Mouse (Mus musculus) c-Kit-negative CD71-positive TER-119-positive erythroid progenitor cells, embryonic 14.5 days (primary cell): ENCODE data around the gene A4galt.
"Not testable (repeated sequence)": the region's sequence is repeated elsewhere in the genome, so short reads cannot be mapped to it uniquely, and the experiment has no call there.

ENCODE experiments used
- DNase-seq: peaks from one replicate; pipeline ENCODE4 v3.0.0-alpha.2; 2013; ENCODE audit warnings: low read depth, low spot score

Gene A4galt

DNA sequence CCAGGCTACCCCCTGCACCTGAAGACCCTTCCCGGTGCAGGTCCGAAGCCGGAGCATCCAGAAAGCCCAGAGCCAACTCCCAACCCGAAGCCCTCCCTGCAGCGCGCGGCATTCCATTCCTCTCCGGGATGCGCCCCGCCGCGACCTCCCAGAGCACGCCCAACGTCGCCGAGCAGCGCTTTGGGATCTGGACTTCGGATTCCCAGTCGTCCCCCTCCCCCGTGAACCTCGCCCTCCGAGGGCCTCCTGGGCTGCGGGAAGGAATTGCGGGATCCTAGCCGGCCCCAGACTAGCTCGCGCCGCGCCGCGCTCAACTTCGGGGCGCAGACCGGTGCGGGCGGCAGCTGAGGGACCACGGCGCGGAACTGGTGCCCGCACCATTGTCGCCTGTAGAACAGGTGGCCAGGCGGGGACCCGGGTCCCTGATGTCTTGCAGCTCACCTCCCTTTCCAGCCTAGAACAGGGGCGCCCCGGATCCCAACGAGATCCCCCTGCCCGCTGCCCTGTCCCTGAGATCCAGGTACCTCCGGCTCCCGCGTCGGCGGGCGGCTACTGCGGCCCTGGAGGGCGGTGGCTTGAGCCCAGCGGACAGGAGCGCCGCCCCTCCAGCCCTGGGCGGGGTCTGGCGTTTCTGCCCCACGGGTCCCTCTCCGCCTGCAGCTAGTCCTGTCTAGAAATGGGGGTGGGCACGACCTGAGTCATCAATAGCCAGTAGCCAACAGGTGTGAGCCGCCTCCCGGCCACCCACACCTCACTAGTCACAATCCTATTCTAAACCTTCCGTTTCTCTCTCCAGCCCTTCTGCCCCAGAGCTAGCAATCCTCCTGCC is at the start of gene A4galt:
A4galt (minus strand) TSS at position 599 of the 829 bp plus-strand sequence.
- DNase-seq: no peak

GRCm38 (mm10) chr15:83299916-83300582 is 48.5 kb upstream of the A4galt start:
- no peak for DNase-seq

DNA sequence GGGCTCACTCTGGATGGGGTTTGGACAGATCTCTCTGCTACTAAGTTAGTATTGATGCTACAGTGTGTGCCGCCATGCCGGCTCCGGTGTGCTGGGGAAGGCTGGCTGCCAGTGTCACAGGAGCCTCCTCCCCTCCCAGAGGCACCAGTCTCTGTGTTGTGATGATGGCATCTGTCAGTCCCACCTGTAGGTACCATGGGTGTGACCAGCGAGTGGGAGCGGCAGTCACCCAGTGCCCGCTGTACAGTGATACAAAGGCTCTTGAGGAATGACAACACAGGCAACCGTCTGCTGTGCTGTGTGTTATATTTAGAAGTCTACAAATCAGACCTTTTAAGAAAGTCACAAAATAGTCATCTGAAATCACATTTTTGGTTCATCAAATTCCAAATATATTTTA is 47.9 kb upstream of the A4galt start:
- DNase-seq: no peak

DNA sequence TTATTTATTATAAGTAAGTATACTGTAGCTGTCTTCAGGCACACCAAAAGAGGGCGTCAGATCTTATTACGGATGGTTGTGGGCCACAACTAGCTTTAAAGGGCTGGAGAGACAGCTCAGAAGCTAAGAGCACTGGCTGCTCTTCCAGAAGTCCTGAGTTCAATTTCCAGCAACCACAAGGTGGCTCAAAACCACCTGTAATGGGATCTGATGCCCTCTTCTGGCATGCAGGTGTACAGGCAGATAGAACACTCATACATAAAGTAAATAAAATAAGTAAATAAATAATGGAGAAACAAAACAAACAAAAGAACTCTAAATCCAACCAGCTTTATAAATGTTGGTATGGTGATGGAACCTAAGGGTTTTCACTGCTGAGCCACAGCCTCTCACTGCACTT is 47.2 kb upstream of the A4galt start:
- no peak for DNase-seq

- no peak for DNase-seq
These were observed 46.7 kb upstream of the A4galt start for GRCm38 (mm10) chr15:83298313-83298712.

GRCm38 (mm10) chr15:83296771-83297311 is 45.3 kb upstream of the A4galt start:
- DNase-seq: no peak

DNA sequence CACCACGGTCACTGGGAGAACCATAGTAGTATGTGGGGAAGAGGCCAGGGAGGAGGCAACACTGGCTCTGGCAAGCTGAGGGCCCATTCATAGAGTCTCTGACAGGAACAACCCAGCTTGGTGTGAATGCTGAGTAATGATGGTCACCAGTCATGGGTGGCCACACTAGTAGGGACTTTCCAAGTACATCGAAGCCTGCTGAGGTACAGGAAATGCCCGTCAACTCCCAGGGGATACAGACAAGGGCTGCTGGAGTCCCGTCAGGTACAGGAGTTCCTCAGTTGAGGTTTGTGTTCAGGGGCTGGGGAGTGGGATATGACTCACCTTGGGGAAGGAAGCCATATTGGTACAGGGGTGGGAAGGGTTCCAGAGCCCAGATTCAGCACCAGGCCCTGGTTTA is 44.5 kb upstream of the A4galt start:
- DNase-seq: no peak

GRCm38 (mm10) chr15:83294954-83295353 is 43.4 kb upstream of the A4galt start:
- DNase-seq: no peak

GRCm38 (mm10) chr15:83293706-83294645 is 42.4 kb upstream of the A4galt start:
- no peak for DNase-seq

DNA sequence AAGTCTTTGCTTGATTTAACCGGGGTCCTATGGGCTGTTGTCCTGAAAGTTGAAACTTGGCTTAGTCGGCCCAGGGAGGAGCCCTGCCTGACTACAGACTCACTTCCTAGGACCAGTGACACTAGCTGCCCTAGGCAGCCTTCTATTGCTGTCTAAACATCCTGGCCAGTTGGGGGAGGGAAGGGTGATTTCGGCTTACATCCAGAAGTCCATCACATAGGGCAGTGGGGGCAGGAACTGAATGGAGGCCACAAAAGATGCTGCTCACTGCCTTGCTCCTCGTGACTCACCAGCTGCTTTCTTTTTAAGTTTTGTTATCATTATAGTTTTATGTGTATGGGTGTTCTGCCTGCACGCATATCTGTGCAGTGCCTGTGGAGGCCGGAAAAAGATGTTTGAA is 41.6 kb upstream of the A4galt start:
- no peak for DNase-seq

GRCm38 (mm10) chr15:83292261-83293056 is 40.9 kb upstream of the A4galt start:
- no peak for DNase-seq

DNA sequence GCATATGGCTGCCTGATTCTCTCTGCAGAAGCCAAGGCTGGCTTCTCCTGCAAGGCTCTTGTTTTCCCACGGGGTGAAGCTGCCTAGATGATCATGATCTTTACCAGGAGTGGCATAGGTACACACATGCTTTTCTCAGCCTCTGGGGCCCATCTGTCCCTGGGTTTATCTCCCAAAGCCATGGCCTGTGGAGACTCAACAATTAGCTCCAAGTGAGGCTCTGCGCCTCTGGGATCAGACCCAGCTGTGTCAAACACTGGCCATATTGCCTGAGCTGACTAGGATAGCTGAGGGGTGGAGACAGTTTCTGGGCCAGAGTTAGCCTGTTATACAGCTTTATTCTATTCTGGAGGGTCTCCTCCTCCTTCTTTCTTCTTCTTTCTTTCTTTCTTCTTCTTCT is 39.3 kb upstream of the A4galt start:
- DNase-seq: no peak

- DNase-seq: no peak
These were observed 33.3 kb upstream of the A4galt start for GRCm38 (mm10) chr15:83284828-83285227.

- no peak for DNase-seq
These were observed 30.8 kb upstream of the A4galt start for GRCm38 (mm10) chr15:83282397-83282796.

DNA sequence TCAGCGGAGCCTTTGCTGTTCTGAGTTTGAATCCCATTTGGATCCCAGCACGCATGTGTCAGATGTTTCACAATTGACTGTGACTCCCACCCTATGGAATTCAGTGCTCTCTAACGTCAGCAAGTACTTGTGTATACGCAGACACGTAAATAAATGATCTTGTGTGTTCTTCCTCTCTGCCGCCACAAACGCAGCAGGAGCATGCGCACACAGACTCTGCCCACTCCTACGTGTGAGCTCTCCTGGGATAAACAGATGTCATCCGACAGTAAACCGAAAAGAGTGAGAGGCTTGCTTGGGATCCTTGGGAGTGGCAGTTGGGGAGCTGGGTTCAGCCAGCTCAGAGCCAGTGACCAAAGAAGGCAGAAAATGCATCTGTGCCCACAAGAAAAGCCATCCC is 29.7 kb upstream of the A4galt start:
- DNase-seq: no peak

- no peak for DNase-seq
These were observed 27.0 kb upstream of the A4galt start for GRCm38 (mm10) chr15:83278579-83278978.

DNA sequence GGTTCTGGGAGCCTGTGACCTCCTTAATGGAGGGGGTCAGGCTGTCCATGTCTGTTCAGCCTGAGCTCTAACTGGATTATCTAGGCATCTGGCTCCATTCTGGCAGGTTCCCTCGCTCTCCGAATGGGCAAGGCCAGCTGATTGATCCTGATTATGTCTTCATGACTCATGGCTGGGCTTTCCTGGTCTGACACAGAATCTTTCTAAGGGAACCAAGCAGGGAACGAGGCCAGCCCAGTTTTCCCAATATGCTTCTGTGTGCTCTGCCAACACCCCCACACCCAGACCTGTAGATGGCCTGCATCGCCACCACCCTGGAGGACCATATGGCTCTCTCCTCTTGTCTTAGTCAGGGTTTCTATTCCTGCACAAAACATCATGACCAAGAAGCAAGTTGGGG is 25.9 kb upstream of the A4galt start:
- DNase-seq: no peak

- DNase-seq: not testable (repeated sequence)
These were observed 22.7 kb upstream of the A4galt start for GRCm38 (mm10) chr15:83274237-83274636.

GRCm38 (mm10) chr15:83273017-83273416 is 21.4 kb upstream of the A4galt start:
- no peak for DNase-seq

DNA sequence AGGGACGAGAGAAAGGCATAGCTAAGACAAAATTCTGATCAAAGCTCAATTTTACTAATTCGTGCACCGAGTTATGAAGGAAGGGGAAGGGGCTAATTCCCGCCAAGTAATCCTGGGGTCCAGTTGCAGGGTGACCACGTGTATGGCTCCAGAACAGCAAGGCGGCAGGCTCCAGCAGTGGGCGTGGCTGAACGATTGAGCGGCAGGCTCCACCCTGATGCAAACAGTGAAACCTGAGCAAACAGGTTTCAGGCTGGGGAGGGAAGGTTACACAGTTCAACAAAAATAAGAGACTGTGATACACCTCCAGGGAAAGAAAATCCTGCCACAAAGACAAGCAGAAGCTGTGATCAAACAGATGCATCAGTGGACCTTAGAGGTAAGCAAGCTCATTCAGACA is 19.6 kb upstream of the A4galt start:
- not testable (repeated sequence) for DNase-seq

DNA sequence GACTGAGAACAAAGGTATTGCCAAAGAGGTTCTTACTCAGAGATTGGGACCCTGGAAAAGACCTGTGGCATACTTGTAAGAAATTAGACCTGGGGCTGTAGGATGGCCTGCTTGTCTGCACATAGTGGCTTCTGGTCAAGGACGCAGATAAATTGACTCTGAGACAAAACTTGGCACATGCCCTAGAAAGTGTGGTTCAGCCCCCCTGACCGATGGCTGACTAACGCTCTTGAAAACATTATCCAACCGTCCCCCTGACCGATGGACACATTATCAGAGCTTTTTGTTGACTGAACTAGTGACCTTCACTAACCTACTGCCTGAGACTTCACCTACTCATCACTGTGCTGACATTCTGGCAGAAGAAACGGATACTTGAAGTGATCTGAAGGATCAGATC is 18.4 kb upstream of the A4galt start:
- DNase-seq: not testable (repeated sequence)
